Mouse (Mus musculus) spleen, adult 2 months (tissue): ENCODE data around the gene Aifm1. TPM values are rescaled to one million over a fixed set of nuclear protein-coding genes. Genes with fewer than 3 reads are reported as not detected.

Source experiments
- DNase-seq, 2 experiments: peaks; one replicate each; pipeline versions ENCODE4 v3.0.0 to v3.0.0-alpha.2; 2012 to 2021; ENCODE audit warnings: low spot score in 2 of 2, low read depth in 1 of 2
- H3K27ac ChIP-seq: fragments of 200-500 bp; 2 replicates; pipeline ENCODE4 v1.5.1; 2012; ENCODE audit warnings: low read length, inconsistent platforms; ENCODE audit not compliant: insufficient read depth
- H3K27me3 ChIP-seq: fragments of 200-500 bp; 2 replicates; pipeline ENCODE4 v1.6.1; 2012; ENCODE audit warnings: mild to moderate bottlenecking, moderate library complexity, low read length, inconsistent platforms; ENCODE audit not compliant: control insufficient read depth, insufficient read depth
- H3K36me3 ChIP-seq: fragments of 200-500 bp; 2 replicates; pipeline ENCODE4 v1.6.1; 2012; ENCODE audit warnings: mild to moderate bottlenecking, low read length, inconsistent platforms; ENCODE audit not compliant: control insufficient read depth, insufficient read depth
- H3K4me1 ChIP-seq: fragments of 200-500 bp; 2 replicates; pipeline ENCODE4 v1.6.1; 2011; ENCODE audit warnings: inconsistent platforms; ENCODE audit not compliant: control insufficient read depth, insufficient read depth, insufficient read length
- H3K4me3 ChIP-seq: fragments of 200-500 bp; 2 replicates; pipeline ENCODE4 v1.5.1; 2011; ENCODE audit warnings: mild to moderate bottlenecking, inconsistent platforms; ENCODE audit not compliant: insufficient read depth, insufficient read length; ENCODE audit errors: extremely low read depth
- CTCF ChIP-seq: fragments of 200-500 bp; IDR thresholded peaks from 2 replicates; pipeline ENCODE4 v1.5.1; 2011; ENCODE audit warnings: mild to moderate bottlenecking, inconsistent platforms; ENCODE audit not compliant: insufficient read depth, insufficient read length, insufficient replicate concordance; ENCODE audit errors: extremely low read depth
- POLR2A ChIP-seq: fragments of 200-500 bp; IDR thresholded peaks from 2 replicates; pipeline ENCODE4 v1.6.1; 2011; ENCODE audit warnings: low read depth, low read length, inconsistent platforms
- whole genome bisulfite sequencing: fragments of 180-500 bp; shearing (Covaris S2); methylation state at CpG from one replicate; pipeline ENCODE4 v1.1.7; 2018; 5-methylcytosine and 5-hydroxymethylcytosine counted together
- polyA plus RNA-seq: library from polyadenylated mRNA; depleted of rRNA; stranded (reverse); fragments of >200 nt; gene quantifications from 2 replicates; pipeline ENCODE4 v1.2.3, GENCODE M21; 2012

Aifm1 gene
- polyA plus RNA-seq, 1 experiment: 4.7 TPM

DNA sequence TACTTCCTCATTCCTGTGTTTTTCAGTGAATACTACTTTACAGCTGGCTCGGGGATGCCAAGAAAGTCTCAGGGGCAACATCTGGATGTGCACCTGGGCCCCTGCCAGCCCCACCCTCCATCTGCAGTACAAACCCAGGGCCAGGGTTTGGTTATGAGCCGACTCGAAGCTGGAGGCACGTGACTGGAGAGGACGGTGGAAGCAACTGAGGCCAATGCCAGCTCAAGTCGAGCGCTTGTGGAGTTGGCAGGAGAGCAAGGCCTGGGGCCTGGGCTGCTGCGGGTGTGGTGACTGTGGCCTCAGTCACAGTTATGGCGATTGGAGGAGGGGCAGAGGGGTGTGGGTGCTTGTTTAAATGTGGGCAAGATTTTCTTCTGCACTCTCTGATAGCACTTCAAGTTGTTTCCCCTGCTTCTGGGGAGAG, 77.9 kb downstream of the Aifm1 start:
- H3K27me3 ChIP-seq: no peaks in the 10 kb centered on the region
- H3K27ac ChIP-seq: peak overlapping the region; percentile 74
- H3K4me3 ChIP-seq: no peak overlapping the region
- no peak for DNase-seq
- no peaks in the 10 kb centered on the region; the same call in 1 of the 2 replicates for H3K36me3 ChIP-seq
- 32% methylated on average over 9 of the region's 9 CpGs for WGBS
- peaks cover 40% of the 10 kb centered on the region for H3K4me1 ChIP-seq
- no peak for TF ChIP-seq POLR2A
- TF ChIP-seq CTCF: no peak

GRCm38 (mm10) chrX:48434251-48434650, 79.1 kb downstream of the Aifm1 start:
- TF ChIP-seq POLR2A: no peak
- TF ChIP-seq CTCF: no peak
- 83% methylated on average over 1 of the region's 1 CpGs for WGBS
- H3K4me1 ChIP-seq: peaks cover 36% of the 10 kb centered on the region
- H3K27ac ChIP-seq: peak overlapping the region; percentile 90
- no peak for DNase-seq
- no peak overlapping the region for H3K4me3 ChIP-seq
- no peaks in the 10 kb centered on the region; the same call in 1 of the 2 replicates for H3K36me3 ChIP-seq
- no peaks in the 10 kb centered on the region for H3K27me3 ChIP-seq

- Histone ChIP-seq H3K27ac (peak overlapping the region; percentile 97), H3K27me3 (no peaks in the 10 kb centered on the region), H3K4me3 (peak overlapping the region; percentile 71), H3K4me1 (peaks cover 31% of the 10 kb centered on the region), H3K36me3 (no peaks in the 10 kb centered on the region)
- peak; percentile 50 to 88 for DNase-seq
- 27% methylated on average over 6 of the region's 6 CpGs for WGBS
- no peak for TF ChIP-seq POLR2A
These were observed 79.8 kb downstream of the Aifm1 start for GRCm38 (mm10) chrX:48433527-48433899.

- TF ChIP-seq CTCF: no peak
- TF ChIP-seq POLR2A: no peak
- no peaks in the 10 kb centered on the region for H3K36me3 ChIP-seq
- peak overlapping the region; percentile 97 for H3K27ac ChIP-seq
- 38% methylated on average over 15 of the region's 15 CpGs for WGBS
- no peak for DNase-seq
- H3K4me3 ChIP-seq: peak overlapping the region; percentile 71
- no peaks in the 10 kb centered on the region for H3K27me3 ChIP-seq
- H3K4me1 ChIP-seq: peaks cover 34% of the 10 kb centered on the region
These were observed 80.5 kb downstream of the Aifm1 start for GRCm38 (mm10) chrX:48432599-48433526.

DNA sequence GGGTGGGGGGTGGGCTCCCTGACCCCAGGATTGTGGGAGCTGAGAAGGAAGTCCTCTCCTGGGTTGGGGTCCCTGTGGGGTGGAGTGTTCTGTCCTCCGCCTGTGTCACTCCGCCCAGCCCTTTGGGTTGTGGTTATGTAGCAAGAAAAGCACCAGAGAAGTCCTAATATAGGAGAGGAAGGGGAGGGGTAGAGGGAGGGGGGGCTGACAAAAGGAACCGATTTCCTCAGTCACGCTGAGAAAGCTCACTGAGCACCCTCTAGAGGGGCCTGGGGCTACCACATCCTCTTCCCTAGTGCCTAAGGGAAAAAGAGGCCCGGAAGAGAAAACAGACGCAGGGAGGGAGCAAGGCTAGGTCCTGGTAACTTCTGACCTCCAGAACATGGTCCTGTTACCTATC, 83.8 kb downstream of the Aifm1 start:
- Histone ChIP-seq H3K4me1 (peaks cover 32% of the 10 kb centered on the region), H3K27ac (peak overlapping the region; percentile 72), H3K27me3 (no peaks in the 10 kb centered on the region), H3K4me3 (peak overlapping the region; percentile 2; the same call in 1 of the 2 replicates), H3K36me3 (no peaks in the 10 kb centered on the region)
- 25% methylated on average over 6 of the region's 6 CpGs for WGBS
- TF ChIP-seq CTCF: no peak
- no peak for TF ChIP-seq POLR2A
- peak in 1 of 2 experiments; percentile 63 for DNase-seq

GRCm38 (mm10) chrX:48429100-48429499, 84.3 kb downstream of the Aifm1 start:
- Histone ChIP-seq H3K27me3 (no peaks in the 10 kb centered on the region), H3K27ac (peak overlapping the region; percentile 72), H3K36me3 (no peaks in the 10 kb centered on the region), H3K4me1 (peaks cover 32% of the 10 kb centered on the region), H3K4me3 (no peak overlapping the region)
- DNase-seq: no peak
- no peak for TF ChIP-seq POLR2A

DNA sequence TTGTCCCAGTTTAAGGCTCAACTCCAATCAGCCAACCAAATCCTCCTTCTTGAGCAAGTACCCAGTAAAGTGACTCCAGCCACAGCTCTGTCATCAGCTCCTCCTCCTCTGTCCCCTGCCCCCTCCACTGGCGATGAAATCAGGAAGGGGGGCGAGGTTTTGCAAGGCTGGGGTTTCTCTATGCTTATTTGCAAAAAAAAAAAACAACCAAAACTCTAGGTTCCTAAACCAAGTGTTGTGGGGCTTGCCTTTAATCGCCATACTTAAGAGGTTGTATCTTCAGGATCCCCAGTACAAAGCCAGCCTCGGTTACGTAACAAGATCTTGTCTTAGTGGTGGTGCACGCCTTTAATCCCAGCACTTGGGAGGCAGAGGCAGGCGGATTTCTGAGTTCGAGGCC, 84.7 kb downstream of the Aifm1 start:
- DNase-seq: no peak
- Histone ChIP-seq H3K27me3 (no peaks in the 10 kb centered on the region), H3K36me3 (no peaks in the 10 kb centered on the region), H3K27ac (peak overlapping the region; percentile 72), H3K4me1 (peaks cover 30% of the 10 kb centered on the region), H3K4me3 (no peak overlapping the region)
- no peak for TF ChIP-seq POLR2A
- no peak for TF ChIP-seq CTCF
- WGBS: 48% methylated on average over 8 of the region's 8 CpGs
